12 mouse cellular contexts compared by ENCODE assay signal in genomic region chr15:60708678-60709077, GRCm38 (mm10).
DNase-seq lines count a peak whose midpoint lies in the region; ATAC-seq and TF ChIP-seq lines count a peak whose summit lies in the region.
"Had no signal": no experiment of that assay in that cellular context is flagged by ENCODE, and none has a peak within 500 bp of the region (broad histone marks: within the 10 kb centered on the region; RNA-seq: fewer than 3 reads in every experiment).

No protein-coding gene starts in this region.

- H3K4me1 ChIP-seq in intestine, embryonic 14.5 days (replicated peaks; ENCODE audit: control insufficient read depth, insufficient read depth, low read length), result no peaks in the 10 kb centered on the region
- no peaks in the 10 kb centered on the region for H3K4me1 ChIP-seq in intestine, embryonic 15.5 days (replicated peaks)
- H3K4me1 ChIP-seq in forebrain, embryonic 13.5 days, result peaks cover 7% of the 10 kb centered on the region

- H3K79me3 ChIP-seq in C2C12 (ENCODE audit: low read depth), result no peaks in the 10 kb centered on the region

- ATAC-seq in intestine, embryonic 14.5 days (replicated peaks; ENCODE audit: low FRiP score, low TSS enrichment, low read depth), result 0 out of 2 replicates have a peak, but pooled peaks have one; percentile 53
- no peak for ATAC-seq in intestine, embryonic 15.5 days
- ATAC-seq in forebrain, embryonic 13.5 days, result peak; percentile 79; the same call in 1 of the 2 replicates

- no peak overlapping the region for H3K4me2 ChIP-seq in intestine, embryonic 14.5 days (ENCODE audit: low read length)
- no peak overlapping the region for H3K4me2 ChIP-seq in intestine, embryonic 15.5 days (replicated peaks)
- no peak overlapping the region for H3K4me2 ChIP-seq in forebrain, embryonic 13.5 days
- H3K4me2 ChIP-seq: liver, embryonic 11.5 days had no signal

- TF ChIP-seq CTCF in C2C12 (IDR thresholded peaks at IDR 0.05; ENCODE audit: control insufficient read depth, insufficient read depth, insufficient read length), result no peak

- H3ac ChIP-seq in C2C12 (ENCODE audit: control insufficient read depth, insufficient read length, low read depth), result no peak overlapping the region

- no peaks in the 10 kb centered on the region for H3K27me3 ChIP-seq in intestine, embryonic 14.5 days (replicated peaks; ENCODE audit: control insufficient read depth, insufficient read depth, low read length)
- no peaks in the 10 kb centered on the region for H3K27me3 ChIP-seq in intestine, embryonic 15.5 days (replicated peaks)
- no peaks in the 10 kb centered on the region for H3K27me3 ChIP-seq in C2C12 (ENCODE audit: control insufficient read depth, insufficient read depth, insufficient read length)
- no peaks in the 10 kb centered on the region for H3K27me3 ChIP-seq in forebrain, embryonic 13.5 days

- DNase-seq in intestine, embryonic 14.5 days (ENCODE audit: low spot score), result no peak
- DNase-seq in ZHBTc4 (ENCODE audit: low read depth, low spot score), result peak; percentile 7
- DNase-seq in thymus, postnatal 14 days, result no peak
- no peak for DNase-seq in left cerebral cortex, postnatal 10 days (ENCODE audit: extremely low spot score in 1 of 2, low spot score in 2 of 2)
- DNase-seq in left cerebral cortex, postnatal 36 days (ENCODE audit: low spot score in 2 of 2), result no peak
- DNase-seq: adrenal gland, postnatal 36 days; kidney, postnatal 4 days; lung, postnatal 14 days had no signal

- no peaks in the 10 kb centered on the region for H3K9me3 ChIP-seq in intestine, embryonic 14.5 days (ENCODE audit: control insufficient read depth, low read length)
- no peaks in the 10 kb centered on the region for H3K9me3 ChIP-seq in intestine, embryonic 15.5 days
- no peaks in the 10 kb centered on the region for H3K9me3 ChIP-seq in forebrain, embryonic 13.5 days (replicated peaks)

- intact Hi-C loops in left cerebral cortex, postnatal 10 days (cut with DNase I), result no loop called here
- intact Hi-C loops in left cerebral cortex, postnatal 36 days (cut with DNase I), result no loop called here

- H3K36me3 ChIP-seq in intestine, embryonic 14.5 days (ENCODE audit: control insufficient read depth, insufficient read depth, low read length), result no peaks in the 10 kb centered on the region
- no peaks in the 10 kb centered on the region for H3K36me3 ChIP-seq in intestine, embryonic 15.5 days
- H3K36me3 ChIP-seq in C2C12 (ENCODE audit: control insufficient read depth, insufficient read depth), result no peaks in the 10 kb centered on the region
- no peaks in the 10 kb centered on the region for H3K36me3 ChIP-seq in forebrain, embryonic 13.5 days (ENCODE audit: poor library complexity, severe bottlenecking)

- H3K79me2 ChIP-seq in C2C12 (ENCODE audit: control insufficient read depth, insufficient read depth), result no peaks in the 10 kb centered on the region

- H3K4me3 ChIP-seq in intestine, embryonic 14.5 days (ENCODE audit: low read depth, low read length), result no peak overlapping the region
- no peak overlapping the region for H3K4me3 ChIP-seq in intestine, embryonic 15.5 days (replicated peaks)
- H3K4me3 ChIP-seq in C2C12 (ENCODE audit: insufficient read depth, poor library complexity, severe bottlenecking), result no peak overlapping the region
- no peak overlapping the region for H3K4me3 ChIP-seq in forebrain, embryonic 13.5 days

- no peak overlapping the region for H3K27ac ChIP-seq in intestine, embryonic 14.5 days (ENCODE audit: low read depth)
- H3K27ac ChIP-seq in intestine, embryonic 15.5 days, result no peak overlapping the region
- H3K27ac ChIP-seq in forebrain, embryonic 13.5 days, result no peak overlapping the region

- H3K9ac ChIP-seq in intestine, embryonic 14.5 days (ENCODE audit: low read length), result no peak overlapping the region
- no peak overlapping the region for H3K9ac ChIP-seq in intestine, embryonic 15.5 days
- H3K9ac ChIP-seq in forebrain, embryonic 13.5 days, result no peak overlapping the region

TF ChIP-seq in C2C12, 6 proteins besides CTCF, POLR2A, EP300 and RAD21:
- TF ChIP-seq MYOD1 (IDR thresholded peaks at IDR 0.05; ENCODE audit: control insufficient read depth, insufficient read length, low read depth), result peak; percentile 47
- no peak for TF ChIP-seq FOSL1 (IDR thresholded peaks at IDR 0.05; ENCODE audit: insufficient read depth, low read length, poor library complexity, severe bottlenecking)
- no peak for TF ChIP-seq MAX (IDR thresholded peaks at IDR 0.05)
- TF ChIP-seq CEBPB (IDR thresholded peaks at IDR 0.05; ENCODE audit: low read depth), result peak; percentile 45
- TF ChIP-seq USF1 (IDR thresholded peaks at IDR 0.05; ENCODE audit: low read depth), result no peak
- TF ChIP-seq MYOG (IDR thresholded peaks at IDR 0.05; ENCODE audit: control insufficient read depth, extremely low read depth, insufficient read length), result no peak
TF ChIP-seq in C2C12: peak in this region for 2.
